Mouse (Mus musculus): ENCODE data around the gene Olfr110. TPM values are rescaled to one million over a fixed set of nuclear protein-coding genes. Genes with fewer than 3 reads are reported as not detected.
"Not testable (repeated sequence)": the region's sequence is repeated elsewhere in the genome, so short reads cannot be mapped to it uniquely, and the experiment has no call there.

Olfr110 gene
- not detected for total RNA-seq (2021)
- long read RNA-seq, experiment 1 = 0 reads
- long read RNA-seq, experiment 2 = 0 reads

DNA sequence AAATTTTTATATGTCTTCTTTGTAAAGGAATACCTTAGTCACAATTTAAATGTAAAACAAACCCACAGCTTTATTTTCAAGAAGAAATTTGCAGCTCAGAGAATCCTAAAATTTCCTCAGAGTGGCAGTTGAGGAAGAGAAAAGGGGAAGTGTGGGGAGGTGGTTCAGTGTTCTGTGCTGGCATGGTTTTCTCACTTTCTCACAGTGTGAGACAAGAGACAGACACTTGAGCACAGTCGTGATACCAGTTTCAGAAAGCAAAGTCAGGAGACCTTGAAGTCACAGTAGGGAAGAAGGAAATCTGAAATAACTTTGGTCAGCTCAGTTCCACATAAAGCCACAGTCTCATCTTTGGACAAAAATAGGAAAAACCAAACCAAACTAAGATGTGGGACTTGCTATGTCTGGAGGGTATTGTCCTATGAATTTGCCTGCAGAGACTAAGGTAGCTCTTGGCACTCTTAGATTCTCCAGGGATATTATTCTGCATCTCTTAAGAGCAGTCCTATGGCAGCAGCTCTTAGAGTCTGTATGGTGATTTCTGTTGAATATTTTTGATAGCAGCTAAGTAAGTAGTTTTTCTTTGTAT, at the start of gene Olfr110:
TSS of gene Olfr110 (plus strand) at position 539 of the 589 bp plus-strand sequence.
- DNase-seq (ENCODE audit: low spot score in 2 of 2) = no peak

DNA sequence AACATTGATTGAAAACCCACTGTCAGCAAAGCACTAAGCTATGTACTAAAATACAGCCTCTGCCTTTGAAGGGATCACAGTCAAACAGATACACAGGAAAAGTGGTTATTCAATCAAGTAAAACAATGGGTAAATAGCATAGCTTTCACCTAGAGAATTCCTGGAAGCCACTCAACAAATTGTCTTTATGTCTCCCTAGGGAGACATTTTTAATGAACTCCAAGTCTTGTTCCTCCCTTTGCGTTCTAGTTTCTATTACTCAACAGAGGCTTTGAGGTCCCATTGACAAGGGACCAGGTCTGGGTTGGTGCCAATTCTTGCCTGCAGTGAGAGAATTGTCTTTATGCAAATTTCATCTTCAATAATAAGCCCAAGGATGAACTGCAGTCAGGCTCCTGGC, 47.1 kb upstream of the Olfr110 start, which contains the start of gene Olfr108:
TSS of gene Olfr108 (plus strand) at position 301 of the 400 bp plus-strand sequence.
- DNase-seq (ENCODE audit: low spot score in 2 of 2) = no peak

DNA sequence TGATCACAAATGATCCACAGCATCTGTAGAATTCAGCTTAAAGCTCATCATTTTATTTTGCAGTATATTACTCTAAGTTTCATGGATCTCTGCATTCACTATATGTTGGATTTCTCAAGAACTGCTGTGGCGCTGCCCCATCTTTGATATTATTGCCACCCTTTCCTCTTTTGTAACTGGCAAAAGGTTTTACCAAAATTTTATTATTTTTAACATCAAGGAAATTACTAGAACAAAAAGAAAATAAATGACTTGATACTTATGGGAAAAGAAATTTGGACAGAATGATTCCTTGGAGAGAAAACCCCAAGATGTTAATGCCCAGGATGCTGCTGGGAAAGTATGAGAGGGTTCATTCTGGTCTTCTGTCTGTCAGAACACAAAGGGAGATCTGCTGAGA, 33.7 kb upstream of the Olfr110 start, which contains the start of gene Olfr109:
TSS of gene Olfr109 (plus strand) at position 301 of the 400 bp plus-strand sequence.
- no peak for DNase-seq (ENCODE audit: low spot score in 2 of 2)

DNA sequence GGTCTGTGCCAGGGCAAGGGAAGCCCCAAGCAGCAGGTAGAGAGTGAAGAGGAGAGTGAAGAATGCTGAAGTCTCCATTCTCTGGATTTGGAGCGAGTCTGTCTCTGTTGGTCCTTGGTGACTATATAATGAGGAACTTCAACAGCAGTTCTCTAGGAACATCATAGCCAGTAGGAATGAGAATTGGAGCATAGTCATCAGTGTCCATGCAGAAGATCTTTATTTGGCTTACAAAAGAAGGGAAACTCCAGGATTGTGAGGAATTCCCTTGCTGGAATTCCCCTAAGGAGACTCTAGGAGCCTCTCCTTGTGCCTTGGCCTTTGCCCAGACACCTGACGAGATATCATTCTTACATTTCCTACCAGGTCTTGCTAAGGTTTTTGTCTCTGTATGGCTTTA, 8.8 kb upstream of the Olfr110 start, which contains the start of gene H2-M2:
TSS of gene H2-M2 (minus strand) at position 101 of the 400 bp plus-strand sequence.
- no peak for DNase-seq (ENCODE audit: low spot score in 2 of 2)

DNA sequence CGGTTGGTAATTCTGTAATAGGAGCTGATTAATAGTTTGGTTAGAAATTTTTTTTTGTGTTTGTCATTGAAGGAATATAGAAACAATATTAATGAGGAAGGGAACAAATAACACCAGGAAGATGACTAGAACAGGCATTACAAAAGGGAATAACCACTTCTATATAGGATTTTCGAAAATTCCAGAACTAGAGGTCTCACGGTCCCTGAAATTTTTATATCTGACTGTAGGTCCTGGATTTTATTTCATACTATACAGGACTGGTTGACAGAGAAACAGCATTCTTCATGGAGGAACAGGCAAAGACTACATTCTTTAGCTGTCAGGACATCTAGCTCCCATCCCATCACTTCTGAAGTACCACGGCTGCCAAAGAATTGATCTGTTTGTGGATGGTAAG, 15.5 kb downstream of the Olfr110 start, which contains the start of gene Olfr111:
TSS of gene Olfr111 (plus strand) at position 301 of the 400 bp plus-strand sequence.
- no peak for DNase-seq (ENCODE audit: low spot score in 2 of 2)

DNA sequence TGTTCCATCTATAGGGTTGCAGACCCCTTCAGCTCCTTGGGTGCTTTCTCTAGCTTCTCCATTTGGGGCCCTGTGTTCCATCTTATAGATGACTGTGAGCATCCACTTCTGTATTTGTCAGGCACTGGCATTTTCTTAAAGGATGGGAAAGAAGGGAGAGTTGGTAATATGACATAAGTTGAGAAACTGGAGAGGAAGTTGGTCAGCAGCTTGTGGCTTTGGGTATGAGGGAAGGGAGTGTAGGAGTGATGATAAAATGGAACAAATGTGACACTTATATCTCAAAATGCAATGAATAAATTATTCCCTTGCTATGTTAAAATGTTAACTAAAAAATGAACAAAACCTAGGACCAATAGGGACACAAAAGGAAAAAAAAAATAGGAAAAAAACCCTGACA, 32.3 kb downstream of the Olfr110 start:
- DNase-seq (ENCODE audit: low spot score in 2 of 2) = not testable (repeated sequence)

GRCm38 (mm10) chr17:37525427-37525826, 33.2 kb downstream of the Olfr110 start:
- not testable (repeated sequence) for DNase-seq (ENCODE audit: low spot score in 2 of 2)

GRCm38 (mm10) chr17:37535173-37535572, 42.9 kb downstream of the Olfr110 start:
- no peak for DNase-seq (ENCODE audit: low spot score in 2 of 2)

DNA sequence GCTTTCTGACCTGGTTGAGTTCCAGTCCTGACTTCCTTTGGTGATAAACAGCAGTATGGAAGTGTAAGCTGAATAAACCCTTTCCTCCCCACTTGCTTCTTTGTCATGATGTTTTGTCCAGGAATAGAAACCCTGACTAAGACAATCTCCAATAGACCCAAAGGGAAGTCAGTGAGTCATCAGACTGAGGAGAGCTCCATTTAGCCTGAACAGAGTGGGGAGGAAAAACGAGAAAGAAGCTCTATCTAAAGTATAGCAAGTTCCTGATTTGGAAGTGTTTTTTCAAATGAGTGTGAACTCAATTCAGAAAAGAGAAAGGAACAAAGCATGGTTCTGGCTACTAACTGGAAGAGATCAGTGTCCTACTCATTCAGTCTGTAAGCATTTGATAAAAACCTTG, 46.1 kb downstream of the Olfr110 start:
- DNase-seq (ENCODE audit: low spot score in 2 of 2) = not testable (repeated sequence)

DNA sequence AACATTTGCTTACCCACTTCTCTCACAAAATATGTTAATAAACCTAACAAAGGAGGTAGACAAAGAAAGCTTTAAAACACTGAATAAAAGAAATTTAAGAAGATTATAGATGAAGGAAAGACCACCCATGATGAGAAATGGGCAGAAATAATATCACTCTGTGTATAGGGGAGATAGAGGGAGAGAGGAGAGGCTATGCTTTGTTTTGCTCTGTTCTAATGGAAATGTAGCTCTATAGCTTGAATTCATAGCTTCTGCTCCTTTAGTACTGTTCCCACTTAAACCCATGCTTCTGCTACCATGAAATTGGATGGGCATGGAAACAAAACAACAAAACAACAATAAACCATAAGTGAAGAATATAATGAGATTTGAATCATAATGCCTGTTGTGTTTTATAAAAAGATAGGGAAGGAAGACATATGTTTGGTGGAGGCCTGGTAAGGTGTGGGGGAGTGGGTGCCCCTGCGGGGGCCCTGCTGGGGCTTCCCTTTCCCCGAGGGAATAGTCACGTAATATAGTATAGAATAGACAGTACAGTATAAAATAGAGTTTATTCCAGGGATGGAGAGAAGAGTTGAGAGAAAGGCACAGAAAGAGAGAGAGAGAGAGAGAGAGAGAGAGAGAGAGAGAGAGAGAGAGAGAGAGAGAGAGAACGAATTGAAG, 49.3 kb downstream of the Olfr110 start:
- no peak for DNase-seq (ENCODE audit: low spot score in 2 of 2)

- no peak for DNase-seq (ENCODE audit: low spot score in 2 of 2)
Observed at GRCm38 (mm10) chr17:37543800-37544435, 51.6 kb downstream of the Olfr110 start.

Other genes starting within 250 kb of the Olfr110 start
- gene Olfr98, start 228.7 kb upstream of the Olfr110 start, total RNA-seq (2021) = not detected
- 1 to 10 TPM; 5.1 to 8.1 TPM for gene H2-M3, start 222.2 kb upstream of the Olfr110 start, total RNA-seq (2021)
- gene Olfr99, start 209.0 kb upstream of the Olfr110 start, total RNA-seq (2021) = not detected
- not detected for gene Olfr101, start 188.2 kb upstream of the Olfr110 start, total RNA-seq (2021)
- gene Olfr102, start 175.4 kb upstream of the Olfr110 start, total RNA-seq (2021) = not detected
- not detected for gene Olfr103, start 152.8 kb upstream of the Olfr110 start, total RNA-seq (2021)
- not detected for gene Olfr104-ps, start 132.9 kb upstream of the Olfr110 start, total RNA-seq (2021)
- gene Olfr105-ps, start 113.4 kb upstream of the Olfr110 start, total RNA-seq (2021) = not detected
- gene Olfr106-ps, start 102.1 kb upstream of the Olfr110 start, total RNA-seq (2021) = not detected
- gene Olfr107, start 93.2 kb upstream of the Olfr110 start, total RNA-seq (2021) = not detected
- not detected for gene Olfr108, start 47.0 kb upstream of the Olfr110 start, total RNA-seq (2021)
- gene Olfr109, start 33.6 kb upstream of the Olfr110 start, total RNA-seq (2021) = not detected
- 1 to 10 TPM; 1.6 to 9.0 TPM for gene H2-M2, start 8.9 kb upstream of the Olfr110 start, total RNA-seq (2021)
- gene Olfr111, start 15.6 kb downstream of the Olfr110 start, total RNA-seq (2021) = under 1 TPM; 0.30 to 0.58 TPM
- gene Olfr112, start 77.0 kb downstream of the Olfr110 start, total RNA-seq (2021) = not detected
- gene Olfr113, start 85.2 kb downstream of the Olfr110 start, total RNA-seq (2021) = not detected
- not detected for gene Olfr114, start 100.3 kb downstream of the Olfr110 start, total RNA-seq (2021)
- not detected for gene Olfr115, start 134.6 kb downstream of the Olfr110 start, total RNA-seq (2021)
- not detected for gene Olfr116, start 134.7 kb downstream of the Olfr110 start, total RNA-seq (2021)
- gene Olfr117, start 171.3 kb downstream of the Olfr110 start, total RNA-seq (2021) = not detected
- not detected for gene Olfr118, start 174.5 kb downstream of the Olfr110 start, total RNA-seq (2021)
- gene Olfr119, start 204.1 kb downstream of the Olfr110 start, total RNA-seq (2021) = not detected
- not detected for gene Olfr120, start 229.3 kb downstream of the Olfr110 start, total RNA-seq (2021)

Data from adrenal gland, adult 18-20 months (tissue).